Mouse (Mus musculus): Measurements from ENCODE around the gene Med12l. TPM values are rescaled to one million over a fixed set of nuclear protein-coding genes. Genes with fewer than 3 reads are reported as not detected.
"Not testable (repeated sequence)": the region's sequence is repeated elsewhere in the genome, so short reads cannot be mapped to it uniquely, and the experiment has no call there.

Med12l gene
- polyA plus RNA-seq, 1 experiment = 12.6 TPM

DNA sequence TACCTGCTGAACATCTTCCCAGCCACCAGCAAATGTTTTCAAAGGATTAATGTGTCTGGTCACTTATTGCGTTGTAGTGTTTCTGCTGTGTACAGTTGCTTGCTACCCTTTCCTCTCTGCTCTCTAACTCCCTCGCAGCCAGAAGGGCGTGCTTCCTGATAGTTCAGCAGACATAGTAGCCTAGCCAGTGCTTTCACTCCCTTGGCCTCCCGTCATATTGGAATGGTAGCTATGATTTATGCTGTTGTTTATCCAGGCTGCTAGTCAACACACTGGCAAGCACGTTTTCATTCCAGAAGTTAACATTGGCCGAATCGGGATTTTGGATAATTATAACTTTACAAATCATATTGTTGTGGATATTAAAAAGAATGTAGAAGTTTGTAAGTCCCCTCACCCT, 54.5 kb downstream of the Med12l start:
- H3K4me3 ChIP-seq (replicated peaks) = peak overlapping the region; percentile 90
- no peaks in the 10 kb centered on the region for H3K9me3 ChIP-seq
- H3K4me1 ChIP-seq = peaks cover 100% of the 10 kb centered on the region
- H3K27me3 ChIP-seq (replicated peaks) = no peaks in the 10 kb centered on the region
- no peak for TF ChIP-seq FLI1 (IDR thresholded peaks at IDR 0.05; ENCODE audit: low read length)
- H3K36me3 ChIP-seq (replicated peaks; ENCODE audit: low read length) = peaks cover 61% of the 10 kb centered on the region

GRCm38 (mm10) chr3:59062141-59062540, 56.5 kb downstream of the Med12l start:
- Histone ChIP-seq H3K27me3 (replicated peaks) (no peaks in the 10 kb centered on the region), H3K4me1 (peaks cover 100% of the 10 kb centered on the region), H3K9me3 (no peaks in the 10 kb centered on the region), H3K4me3 (replicated peaks) (no peak overlapping the region), H3K36me3 (replicated peaks; ENCODE audit: low read length) (peaks cover 67% of the 10 kb centered on the region)
- no peak for TF ChIP-seq GATA1 (IDR thresholded peaks at IDR 0.05; ENCODE audit: borderline replicate concordance, low read length)

- Histone ChIP-seq H3K4me1 (peaks cover 99% of the 10 kb centered on the region), H3K4me3 (replicated peaks) (no peak overlapping the region), H3K9me3 (no peaks in the 10 kb centered on the region), H3K36me3 (replicated peaks; ENCODE audit: low read length) (peaks cover 75% of the 10 kb centered on the region), H3K27me3 (replicated peaks) (no peaks in the 10 kb centered on the region)
- TF ChIP-seq FLI1 (IDR thresholded peaks at IDR 0.05; ENCODE audit: low read length) = no peak
- TF ChIP-seq GATA1 (IDR thresholded peaks at IDR 0.05; ENCODE audit: borderline replicate concordance, low read length) = no peak
Measured at GRCm38 (mm10) chr3:59063431-59063830, 57.8 kb downstream of the Med12l start.

- H3K4me3 ChIP-seq (replicated peaks) = peak overlapping the region; percentile 26
- no peak for TF ChIP-seq FLI1 (IDR thresholded peaks at IDR 0.05; ENCODE audit: low read length)
- peaks cover 85% of the 10 kb centered on the region for H3K36me3 ChIP-seq (replicated peaks; ENCODE audit: low read length)
- H3K9me3 ChIP-seq = no peaks in the 10 kb centered on the region
- H3K27me3 ChIP-seq (replicated peaks) = no peaks in the 10 kb centered on the region
- H3K4me1 ChIP-seq = peaks cover 84% of the 10 kb centered on the region
Measured at GRCm38 (mm10) chr3:59065937-59066336, 60.3 kb downstream of the Med12l start.

GRCm38 (mm10) chr3:59066558-59067294, 61.1 kb downstream of the Med12l start:
- peaks cover 76% of the 10 kb centered on the region for H3K4me1 ChIP-seq
- no peaks in the 10 kb centered on the region for H3K9me3 ChIP-seq
- H3K36me3 ChIP-seq (replicated peaks; ENCODE audit: low read length) = peaks cover 85% of the 10 kb centered on the region
- H3K27me3 ChIP-seq (replicated peaks) = no peaks in the 10 kb centered on the region
- TF ChIP-seq FLI1 (IDR thresholded peaks at IDR 0.05; ENCODE audit: low read length) (no peak), GATA1 (IDR thresholded peaks at IDR 0.05; ENCODE audit: borderline replicate concordance, low read length) (no peak)
- H3K4me3 ChIP-seq (replicated peaks) = peak overlapping the region; percentile 70

DNA sequence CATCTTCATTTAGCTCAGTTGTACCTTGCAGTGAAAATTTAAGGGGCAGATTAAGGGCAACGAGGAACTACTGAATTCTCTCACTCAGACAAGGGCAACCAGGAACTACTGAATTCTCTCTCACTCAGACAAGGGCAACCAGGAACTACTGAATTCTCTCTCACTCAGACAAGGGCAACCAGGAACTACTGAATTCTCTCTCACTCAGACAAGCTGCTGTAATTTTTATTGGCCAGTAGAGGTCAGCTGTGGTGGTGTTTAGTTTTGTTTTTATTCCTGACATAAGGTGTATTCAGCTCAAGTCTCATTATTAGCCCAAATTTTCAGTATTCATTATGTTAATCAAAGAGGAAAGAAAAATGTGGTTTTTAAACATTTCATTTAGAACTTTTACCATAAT, 63.4 kb downstream of the Med12l start:
- not testable (repeated sequence) for H3K27me3 ChIP-seq (replicated peaks); H3K4me3 ChIP-seq (replicated peaks); H3K9me3 ChIP-seq
- peaks cover 85% of the 10 kb centered on the region for H3K36me3 ChIP-seq (replicated peaks; ENCODE audit: low read length)
- peaks cover 52% of the 10 kb centered on the region for H3K4me1 ChIP-seq

DNA sequence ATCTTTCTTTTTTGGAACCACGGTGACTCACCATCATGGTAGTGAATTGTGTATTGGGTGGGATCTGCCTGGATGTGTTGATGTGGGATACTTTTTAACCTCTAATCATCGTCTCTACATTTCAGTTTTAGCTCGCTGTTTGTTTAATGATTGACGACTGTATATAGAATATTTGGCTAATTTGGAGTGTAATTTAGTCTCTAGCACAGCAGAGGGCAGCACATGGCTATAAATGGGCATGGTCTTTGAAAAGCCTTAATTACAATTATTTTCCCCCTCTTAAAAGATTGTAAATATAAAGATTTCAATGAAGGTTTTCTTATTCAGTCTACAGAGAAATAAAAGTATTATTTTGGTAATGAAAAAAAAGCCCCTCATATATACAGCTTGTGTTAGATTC, 71.7 kb downstream of the Med12l start:
- TF ChIP-seq FLI1 (IDR thresholded peaks at IDR 0.05; ENCODE audit: low read length) = no peak
- TF ChIP-seq GATA1 (IDR thresholded peaks at IDR 0.05; ENCODE audit: borderline replicate concordance, low read length) = no peak
- Histone ChIP-seq H3K36me3 (replicated peaks; ENCODE audit: low read length) (peaks cover 91% of the 10 kb centered on the region), H3K27me3 (replicated peaks) (no peaks in the 10 kb centered on the region), H3K4me1 (peaks cover 41% of the 10 kb centered on the region), H3K4me3 (replicated peaks) (no peak overlapping the region), H3K9me3 (no peaks in the 10 kb centered on the region)

GRCm38 (mm10) chr3:59078585-59078984, 73.0 kb downstream of the Med12l start:
- H3K27me3 ChIP-seq (replicated peaks) = no peaks in the 10 kb centered on the region
- H3K4me3 ChIP-seq (replicated peaks) = no peak overlapping the region
- H3K4me1 ChIP-seq = peaks cover 49% of the 10 kb centered on the region
- H3K9me3 ChIP-seq = no peaks in the 10 kb centered on the region
- H3K36me3 ChIP-seq (replicated peaks; ENCODE audit: low read length) = peaks cover 89% of the 10 kb centered on the region
- TF ChIP-seq GATA1 (IDR thresholded peaks at IDR 0.05; ENCODE audit: borderline replicate concordance, low read length) (no peak), FLI1 (IDR thresholded peaks at IDR 0.05; ENCODE audit: low read length) (no peak)

DNA sequence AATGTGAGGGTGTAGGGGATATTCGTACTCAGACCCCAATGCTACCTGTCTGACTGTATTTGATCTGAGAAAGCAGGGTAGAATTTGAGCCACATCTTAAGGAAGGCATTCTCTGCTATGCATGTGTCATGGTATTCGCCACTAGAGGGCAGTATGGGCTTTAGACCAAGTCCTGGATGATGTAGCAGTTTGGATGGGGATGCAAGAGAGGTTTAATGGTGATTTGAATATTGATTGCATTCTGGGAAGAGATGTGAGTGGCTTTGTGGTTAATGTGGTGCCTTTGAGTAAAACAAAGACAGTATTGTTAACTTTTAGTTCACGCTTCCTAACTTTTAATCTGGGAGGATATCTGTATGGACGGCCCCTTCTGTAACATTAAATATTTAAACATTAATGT, 73.7 kb downstream of the Med12l start:
- H3K4me1 ChIP-seq = peaks cover 57% of the 10 kb centered on the region
- H3K27me3 ChIP-seq (replicated peaks) = no peaks in the 10 kb centered on the region
- no peaks in the 10 kb centered on the region for H3K9me3 ChIP-seq
- no peak overlapping the region for H3K4me3 ChIP-seq (replicated peaks)
- peaks cover 89% of the 10 kb centered on the region for H3K36me3 ChIP-seq (replicated peaks; ENCODE audit: low read length)
- TF ChIP-seq FLI1 (IDR thresholded peaks at IDR 0.05; ENCODE audit: low read length) (no peak), GATA1 (IDR thresholded peaks at IDR 0.05; ENCODE audit: borderline replicate concordance, low read length) (no peak)

DNA sequence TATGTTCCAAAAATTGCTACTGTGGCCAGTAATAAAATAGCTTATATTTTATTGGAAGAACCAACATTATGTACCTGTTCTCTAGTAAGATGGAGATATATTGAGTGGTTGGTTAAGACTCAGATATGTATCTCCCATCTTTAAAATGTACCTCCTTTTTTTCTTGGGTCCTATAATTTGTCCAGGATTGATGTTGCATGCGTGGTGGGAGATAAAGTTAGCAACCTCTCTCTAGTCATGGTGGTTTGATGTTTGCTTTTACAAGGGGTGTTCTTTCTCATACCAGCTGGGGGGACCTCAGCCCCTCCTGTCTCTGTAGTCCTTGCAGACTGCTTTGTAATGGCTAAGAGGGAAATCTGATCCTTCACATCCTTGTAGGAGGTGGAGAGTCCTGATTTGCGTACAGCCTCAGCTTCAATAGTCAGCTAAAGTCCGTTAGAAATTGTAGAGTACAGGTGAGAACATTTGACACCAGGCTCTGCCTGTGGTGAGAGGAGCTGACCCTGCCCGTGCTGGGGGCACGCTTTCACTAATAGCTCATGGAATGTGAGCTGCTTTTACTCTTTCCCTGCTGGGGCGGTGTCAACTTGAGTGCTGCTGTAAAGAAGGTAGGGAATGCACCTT, 74.8 kb downstream of the Med12l start:
- TF ChIP-seq FLI1 (IDR thresholded peaks at IDR 0.05; ENCODE audit: low read length) (no peak), GATA1 (IDR thresholded peaks at IDR 0.05; ENCODE audit: borderline replicate concordance, low read length) (no peak)
- Histone ChIP-seq H3K9me3 (no peaks in the 10 kb centered on the region), H3K4me1 (peaks cover 64% of the 10 kb centered on the region)

More for the DNA sequence above, 74.8 kb downstream of the Med12l start:
- Histone ChIP-seq H3K27me3 (replicated peaks) (no peaks in the 10 kb centered on the region), H3K36me3 (replicated peaks; ENCODE audit: low read length) (peaks cover 89% of the 10 kb centered on the region), H3K4me3 (replicated peaks) (no peak overlapping the region)
